Mouse (Mus musculus): ENCODE measurements around the gene Hfe.
"Not testable (repeated sequence)": the region's sequence is repeated elsewhere in the genome, so short reads cannot be mapped to it uniquely, and the experiment has no call there.

Gene Hfe

DNA sequence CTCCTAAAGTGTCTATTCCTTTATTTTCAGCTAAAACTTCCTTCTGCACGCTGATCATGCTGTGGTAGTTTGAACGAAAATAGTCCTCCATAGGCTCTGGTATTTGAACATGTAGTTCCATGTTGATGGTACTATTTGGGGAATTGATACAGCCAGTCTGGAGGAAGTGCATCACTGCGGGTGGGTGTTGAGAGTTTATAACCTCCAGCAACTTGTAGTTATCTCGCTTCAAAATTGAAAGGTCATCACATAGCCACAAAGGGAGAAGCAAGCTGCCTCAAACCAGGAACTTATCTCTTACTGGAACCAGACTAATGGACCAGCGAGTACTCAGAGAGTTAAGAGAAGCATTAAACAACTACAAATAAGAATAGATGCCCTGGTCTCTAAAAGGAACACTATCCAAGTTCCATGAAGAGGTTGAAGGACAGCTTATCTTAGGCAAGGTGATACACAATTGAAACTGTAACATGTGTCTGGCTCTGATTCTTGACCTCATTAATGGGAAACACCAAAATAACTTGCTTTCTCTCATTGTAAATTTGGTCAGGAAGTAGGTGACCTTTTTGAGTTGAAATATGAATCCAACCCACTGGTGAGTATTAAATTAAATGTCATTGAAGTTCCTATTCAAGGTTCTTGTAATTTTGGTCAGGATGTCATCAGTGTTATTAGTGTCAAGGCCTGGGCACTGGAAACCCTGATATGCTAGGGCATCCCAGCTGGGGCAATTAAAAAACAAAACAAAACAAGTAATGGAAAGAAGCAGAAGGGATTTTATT is 5.8 kb upstream of the Hfe start:
- DNase-seq (ENCODE audit: low spot score): no peak

DNA sequence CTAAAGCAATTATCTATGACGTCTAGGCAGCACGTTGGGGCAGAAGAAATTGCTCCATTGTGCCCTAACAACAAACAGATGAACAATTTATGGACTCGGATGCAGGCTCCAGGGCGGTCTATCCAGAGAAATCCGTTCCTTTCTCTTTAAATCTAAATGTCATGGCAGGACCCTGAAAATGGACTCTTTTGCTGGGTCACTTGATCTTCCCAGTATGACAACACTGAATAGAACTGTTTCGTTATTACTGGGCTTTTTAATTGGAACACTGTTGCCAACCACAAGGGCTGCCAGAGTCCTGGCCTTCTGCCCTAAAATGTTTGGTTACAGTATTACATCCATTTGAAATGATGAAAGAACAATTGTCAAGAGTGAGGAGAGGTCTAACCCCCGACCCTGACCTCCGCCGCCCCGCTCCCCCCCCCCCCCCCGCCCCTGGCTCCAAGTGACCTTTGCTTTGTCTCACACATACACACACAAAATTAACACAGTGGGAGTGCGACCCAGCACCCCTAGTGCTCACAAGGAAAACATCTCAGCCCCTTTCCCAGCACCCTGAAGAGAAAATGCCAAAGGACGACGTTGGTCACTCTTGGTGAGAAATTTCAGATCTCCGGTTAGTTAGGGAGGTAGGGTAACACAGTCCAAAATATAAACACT is 810 bp downstream of the Hfe start:
- DNase-seq (ENCODE audit: low spot score): no peak

DNA sequence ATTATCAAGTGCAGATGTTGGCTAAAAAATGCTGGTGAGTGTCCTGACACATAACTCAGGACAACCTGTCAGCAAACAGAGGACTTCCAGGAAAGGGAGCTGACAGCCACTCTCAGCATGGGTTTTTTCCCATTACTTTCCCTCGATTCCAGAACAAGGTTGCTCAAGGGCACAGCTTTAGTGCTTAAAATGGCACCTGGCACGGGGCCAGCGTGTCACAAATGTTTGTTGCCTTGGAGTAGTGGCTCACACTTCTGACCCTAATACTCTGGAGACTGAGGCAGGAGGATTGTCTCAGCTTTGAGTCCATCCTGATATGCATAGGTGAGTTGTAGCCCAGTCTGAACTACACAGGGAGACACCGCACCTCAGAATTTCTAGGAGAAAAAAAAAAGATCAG is 2.0 kb downstream of the Hfe start:
- DNase-seq (ENCODE audit: low spot score): no peak

DNA sequence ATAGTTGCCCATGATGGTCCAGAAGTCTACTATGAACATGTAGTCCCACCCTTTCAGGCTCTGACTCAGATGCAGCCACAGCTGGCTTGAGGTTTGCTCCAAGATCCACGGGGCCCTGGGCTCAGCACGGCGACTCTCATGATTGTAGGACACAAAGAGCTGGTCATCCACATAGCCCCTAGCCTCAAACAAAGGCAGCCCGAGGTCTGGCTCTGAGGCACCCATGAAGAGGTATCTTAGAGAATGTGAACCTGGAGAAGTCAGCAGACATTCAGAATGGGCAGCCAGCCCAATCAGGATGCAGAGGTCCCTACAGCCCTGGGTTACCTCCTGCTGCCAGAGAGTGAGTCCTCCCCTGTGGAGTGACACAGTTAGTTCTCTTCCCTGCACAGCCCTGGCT is 2.6 kb downstream of the Hfe start:
- DNase-seq (ENCODE audit: low spot score): no peak

DNA sequence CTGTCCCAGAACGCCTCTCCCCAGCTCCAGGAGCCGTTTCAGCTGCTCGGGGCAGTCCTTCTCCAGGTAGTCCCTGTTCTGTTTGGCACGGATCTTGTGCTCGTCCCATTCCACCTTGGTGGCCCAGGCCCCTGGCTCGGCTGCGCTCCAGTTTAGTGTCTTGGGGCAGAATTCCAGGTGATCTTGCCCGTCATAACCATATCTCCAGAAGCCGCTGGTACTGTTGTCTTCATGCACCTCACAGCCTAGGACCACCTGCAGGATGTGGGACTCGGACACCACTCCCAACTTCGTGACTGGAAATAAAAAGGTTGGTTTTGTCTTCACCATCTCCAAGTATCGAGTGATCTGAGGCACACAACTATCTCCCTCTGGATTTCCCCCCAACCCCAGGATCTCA is 3.9 kb downstream of the Hfe start:
- DNase-seq (ENCODE audit: low spot score): no peak

DNA sequence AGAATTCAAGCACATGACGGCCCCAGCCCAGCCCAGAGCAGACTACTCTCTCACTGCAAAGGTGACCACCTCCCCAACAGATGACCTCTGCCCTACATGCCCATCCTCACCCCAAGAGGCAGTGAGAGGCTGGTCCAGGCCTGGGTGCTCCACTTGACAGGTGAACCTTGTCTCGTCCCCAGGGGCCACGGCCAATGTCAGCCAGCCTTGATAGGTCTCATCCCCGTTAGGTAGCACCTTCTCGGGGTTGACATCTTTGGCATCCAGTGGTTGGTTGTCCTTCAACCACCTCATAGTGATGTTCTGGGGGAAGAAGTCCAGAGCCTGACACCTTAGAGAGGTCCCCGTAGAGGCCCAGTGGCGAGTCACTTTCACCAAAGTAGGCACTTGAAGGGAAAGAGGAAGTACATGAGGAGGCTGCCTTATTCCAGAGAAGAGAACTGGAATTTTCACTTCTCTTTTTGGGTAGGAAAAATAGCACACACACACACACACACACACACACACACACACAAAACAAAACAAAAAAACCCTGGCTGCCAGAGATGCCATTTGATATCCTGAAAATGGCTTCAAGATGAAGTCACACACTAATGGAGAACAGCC is 4.8 kb downstream of the Hfe start:
- no peak for DNase-seq (ENCODE audit: low spot score)

DNA sequence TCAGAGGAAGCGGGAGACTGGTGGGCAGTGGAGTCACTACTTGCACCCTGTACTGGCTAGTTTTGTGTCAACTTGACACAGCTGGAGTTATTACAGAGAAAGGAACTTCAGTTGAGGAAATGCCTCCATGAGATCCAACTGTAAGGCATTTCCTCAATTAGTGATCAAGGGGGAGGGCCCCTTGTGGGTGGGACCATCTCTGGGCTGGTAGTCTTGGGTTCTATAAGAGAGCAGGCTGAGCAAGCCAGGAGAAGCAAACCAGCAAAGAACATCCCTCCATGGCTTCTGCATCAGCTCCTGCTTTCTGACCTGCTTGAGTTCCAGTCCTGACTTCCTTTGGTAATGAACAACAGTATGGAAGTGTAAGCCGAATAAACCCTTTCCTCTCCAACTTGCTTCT is 7.9 kb downstream of the Hfe start:
- not testable (repeated sequence) for DNase-seq (ENCODE audit: low spot score)

DNA sequence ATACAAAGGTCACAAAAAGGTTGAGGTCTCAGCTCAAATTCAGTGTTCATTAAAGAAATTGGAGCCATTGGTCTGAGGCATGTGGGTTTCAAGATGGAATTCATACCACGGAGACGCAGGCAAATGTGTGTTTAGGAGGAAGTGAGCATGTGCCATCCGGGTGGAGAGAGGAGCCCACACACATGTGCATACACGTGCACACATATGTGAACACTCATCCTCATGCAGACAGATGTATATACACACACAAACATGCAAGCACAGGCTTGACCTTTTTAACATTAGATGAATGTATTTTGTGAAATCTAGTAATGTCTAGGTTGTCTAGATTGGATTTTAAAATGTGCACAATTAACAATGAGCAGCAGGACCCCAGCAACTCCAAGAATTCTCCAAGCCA is 8.4 kb downstream of the Hfe start:
- no peak for DNase-seq (ENCODE audit: low spot score)

DNA sequence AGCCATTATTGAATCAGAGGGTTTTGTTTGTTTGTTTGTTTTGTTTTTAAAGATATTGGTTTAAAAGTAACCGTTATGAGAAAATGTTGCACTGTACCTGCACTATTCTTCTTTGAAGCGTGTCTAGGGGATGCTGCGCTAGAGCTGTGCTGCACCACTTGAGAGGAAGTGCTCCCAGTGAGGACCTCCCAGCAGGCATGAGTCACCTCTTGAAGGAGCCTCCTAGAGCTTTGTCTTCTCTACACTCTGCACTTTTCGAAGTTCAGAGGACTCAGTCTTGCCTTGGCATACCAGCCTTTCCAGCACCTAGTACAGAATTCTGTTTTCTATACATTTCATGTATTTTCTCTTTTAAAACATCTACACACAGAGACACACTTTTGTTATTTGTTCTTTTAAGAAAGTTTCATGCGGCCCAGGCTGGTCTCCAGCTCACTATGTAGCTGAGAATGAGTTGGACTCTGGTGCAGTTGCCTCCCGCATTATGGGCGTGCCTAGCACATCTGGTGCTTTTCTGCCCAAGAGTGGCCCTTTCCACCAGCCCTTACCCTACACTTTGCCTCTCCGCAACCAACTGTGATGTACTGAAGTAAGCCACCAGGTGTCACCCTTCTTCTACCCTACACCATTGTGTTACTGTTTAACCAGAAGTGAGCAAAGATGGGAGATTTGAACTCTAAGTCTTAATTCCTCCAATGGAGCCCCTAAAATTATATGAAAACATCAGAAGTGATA is 9.7 kb downstream of the Hfe start:
- DNase-seq (ENCODE audit: low spot score): peak; percentile 71

DNA sequence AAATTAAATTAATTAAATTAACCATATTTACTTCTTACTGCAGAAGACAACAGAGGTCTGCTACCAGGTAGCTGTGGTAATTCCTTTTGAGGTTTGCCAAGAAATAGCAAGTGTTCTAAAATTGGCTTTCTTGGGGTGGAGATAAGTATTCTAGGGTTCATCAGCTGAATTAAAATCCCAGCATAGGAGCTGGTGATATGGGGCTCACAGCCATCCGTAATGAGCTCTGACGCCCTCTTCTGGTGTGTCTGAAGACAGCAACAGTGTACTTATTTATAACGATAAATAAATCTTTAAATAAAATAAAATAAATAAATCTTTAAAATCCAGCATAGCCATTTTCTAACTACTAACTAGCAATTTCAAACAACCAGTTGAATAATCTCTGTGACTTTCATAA is 10.9 kb downstream of the Hfe start:
- no peak for DNase-seq (ENCODE audit: low spot score)

DNA sequence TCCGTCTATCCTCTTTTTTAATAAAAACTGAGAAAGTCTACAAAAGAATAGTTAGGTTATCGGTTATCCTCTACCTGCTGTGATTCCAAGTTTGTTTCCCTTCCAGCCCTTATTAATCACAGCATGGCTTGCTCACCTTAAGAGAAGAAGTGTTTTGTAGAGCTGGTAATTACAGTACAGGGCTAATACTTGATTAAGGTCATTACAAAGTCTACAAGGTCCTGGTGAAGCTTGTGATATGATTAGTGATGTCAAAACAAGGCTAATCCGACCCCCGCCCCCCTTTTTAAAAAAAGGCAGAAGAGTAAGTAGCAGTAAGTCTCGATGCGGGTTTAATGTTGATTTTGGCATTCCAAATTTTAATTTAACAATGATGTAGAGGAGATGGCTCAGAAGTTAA is 11.7 kb downstream of the Hfe start:
- no peak for DNase-seq (ENCODE audit: low spot score)

DNA sequence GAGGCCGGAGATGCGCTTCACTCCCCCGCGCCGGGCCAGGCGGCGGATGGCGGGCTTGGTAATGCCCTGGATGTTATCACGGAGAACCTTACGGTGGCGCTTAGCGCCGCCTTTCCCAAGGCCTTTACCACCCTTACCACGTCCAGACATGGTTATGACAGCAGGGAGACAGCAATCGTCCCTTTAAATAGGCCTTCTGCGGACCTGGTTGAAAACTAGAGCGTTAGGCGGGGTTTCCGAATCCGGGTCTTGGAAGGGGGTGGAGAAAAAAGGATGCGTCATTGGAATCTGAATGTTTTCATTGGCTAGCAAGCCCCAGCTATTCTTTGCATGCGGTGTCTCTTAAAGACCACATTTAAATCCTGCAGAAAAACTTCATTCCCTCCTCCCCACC is 12.4 kb downstream of the Hfe start, which contains the start of gene Hist1h4c:
Gene Hist1h4c (minus strand): TSS at position 155 of the 394 bp plus-strand sequence.
- DNase-seq (ENCODE audit: low spot score): peak; percentile 98

DNA sequence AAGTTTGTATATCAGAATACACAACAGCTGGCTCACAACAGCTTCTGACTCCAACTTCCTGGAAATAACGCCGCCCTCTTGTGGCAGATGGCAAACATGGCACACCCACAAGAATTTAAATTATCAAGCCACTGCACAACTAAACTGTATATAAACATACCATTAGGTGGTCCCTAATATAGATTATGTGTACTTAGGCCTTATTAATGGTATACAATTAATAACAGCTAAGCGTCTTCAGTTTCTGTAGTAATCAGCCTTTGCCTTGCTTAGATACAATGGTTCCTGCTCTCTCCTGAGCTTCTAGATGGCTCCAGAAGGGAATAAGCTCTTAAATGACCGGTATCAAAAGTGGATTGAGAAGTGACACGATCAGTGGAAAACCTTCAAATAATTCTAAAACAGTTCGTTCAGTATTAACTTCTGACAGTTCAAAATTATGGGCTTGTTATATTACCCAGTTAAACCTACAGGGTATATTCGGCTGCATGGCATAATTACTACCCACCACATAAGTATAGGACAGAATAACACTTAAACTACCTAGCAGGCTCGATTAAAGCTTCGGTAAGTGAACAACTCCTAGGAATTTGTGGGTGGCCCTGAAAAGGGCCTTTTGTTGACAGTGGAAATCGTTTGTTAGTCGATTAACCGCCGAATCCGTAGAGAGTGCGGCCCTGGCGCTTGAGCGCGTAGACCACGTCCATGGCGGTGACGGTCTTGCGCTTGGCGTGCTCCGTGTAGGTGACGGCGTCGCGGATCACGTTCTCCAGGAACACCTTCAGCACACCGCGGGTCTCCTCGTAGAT is 13.0 kb downstream of the Hfe start:
- no peak for DNase-seq (ENCODE audit: low spot score)

DNA sequence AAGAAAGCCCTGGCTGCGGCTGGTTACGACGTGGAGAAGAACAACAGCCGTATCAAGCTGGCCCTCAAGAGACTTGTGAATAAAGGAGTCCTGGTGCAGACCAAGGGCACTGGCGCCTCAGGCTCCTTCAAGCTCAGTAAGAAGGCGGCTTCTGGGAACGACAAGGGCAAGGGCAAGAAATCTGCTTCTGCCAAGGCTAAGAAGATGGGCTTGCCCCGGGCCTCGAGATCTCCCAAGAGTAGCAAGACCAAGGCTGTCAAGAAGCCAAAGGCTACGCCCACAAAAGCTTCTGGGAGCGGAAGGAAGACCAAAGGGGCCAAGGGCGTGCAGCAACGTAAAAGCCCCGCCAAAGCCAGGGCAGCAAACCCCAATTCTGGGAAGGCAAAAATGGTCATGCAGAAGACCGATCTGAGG is 14.6 kb downstream of the Hfe start:
- DNase-seq (ENCODE audit: low spot score): no peak

DNA sequence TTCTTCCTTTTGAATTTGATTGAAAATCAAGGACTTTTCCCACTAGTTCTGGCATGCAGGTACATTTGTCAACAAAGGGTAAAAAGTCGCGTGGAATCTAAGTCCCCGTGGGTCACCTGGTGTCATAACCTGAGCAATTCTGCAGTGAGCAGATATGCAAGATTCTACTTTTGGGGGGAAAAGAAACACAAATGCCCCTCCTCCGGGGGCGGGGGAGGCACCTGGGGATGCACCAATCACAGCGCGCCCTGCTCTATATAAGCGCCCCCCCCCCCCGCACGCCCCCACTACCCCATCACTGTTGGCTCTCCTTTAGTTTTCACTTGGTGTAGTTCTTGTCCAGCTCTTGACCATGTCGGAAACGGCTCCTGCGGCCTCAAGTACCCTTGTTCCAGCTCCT is 15.1 kb downstream of the Hfe start, which contains the start of gene Hist1h1t:
Gene Hist1h1t (plus strand): TSS at position 301 of the 400 bp plus-strand sequence.
- DNase-seq (ENCODE audit: low spot score): no peak

DNA sequence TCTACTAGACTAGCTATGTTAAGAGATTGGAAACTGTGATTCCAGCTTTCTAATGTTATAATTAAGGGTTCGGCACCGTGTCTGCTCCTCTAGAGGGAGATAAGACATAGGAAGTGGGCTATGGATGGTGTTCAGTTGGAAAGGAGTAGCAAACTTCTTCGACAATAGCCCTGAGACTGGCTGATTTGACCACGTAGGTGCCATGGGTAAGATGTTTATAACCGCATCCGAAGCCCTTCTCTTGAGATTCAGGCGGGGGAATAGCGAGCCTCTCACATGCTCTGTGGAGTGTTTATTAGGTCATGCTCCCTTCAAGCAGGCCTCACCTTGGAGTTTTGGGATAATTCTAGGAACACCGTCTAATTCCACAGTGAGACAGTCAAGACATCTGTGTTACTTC is 15.7 kb downstream of the Hfe start:
- no peak for DNase-seq (ENCODE audit: low spot score)

DNA sequence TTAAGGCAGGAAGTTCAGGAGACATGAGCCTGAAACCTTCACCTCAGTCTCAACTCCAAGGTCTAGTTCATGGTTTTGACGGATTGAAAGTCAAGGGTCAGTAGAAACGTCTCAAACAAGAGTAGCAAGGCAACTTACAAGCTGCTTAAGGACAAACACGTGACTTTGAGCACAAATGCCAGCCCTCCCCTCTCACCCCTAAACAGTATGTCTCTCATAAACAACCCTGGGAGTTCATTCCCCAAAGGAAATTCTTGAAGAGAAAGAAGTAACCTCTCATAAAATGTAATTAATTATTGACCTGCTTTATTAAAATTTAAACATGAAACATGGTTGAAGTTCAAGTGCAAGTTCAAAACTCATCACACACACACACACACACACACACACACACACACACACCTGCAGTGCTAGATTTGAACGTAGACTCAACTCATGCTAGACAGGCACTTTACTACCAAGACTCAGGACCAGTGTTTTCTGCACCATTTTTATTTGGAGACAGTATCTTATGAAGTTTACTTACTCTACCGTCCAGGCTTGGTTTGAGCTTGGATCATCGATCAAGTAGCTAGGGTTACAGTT is 16.7 kb downstream of the Hfe start:
- no peak for DNase-seq (ENCODE audit: low spot score)

DNA sequence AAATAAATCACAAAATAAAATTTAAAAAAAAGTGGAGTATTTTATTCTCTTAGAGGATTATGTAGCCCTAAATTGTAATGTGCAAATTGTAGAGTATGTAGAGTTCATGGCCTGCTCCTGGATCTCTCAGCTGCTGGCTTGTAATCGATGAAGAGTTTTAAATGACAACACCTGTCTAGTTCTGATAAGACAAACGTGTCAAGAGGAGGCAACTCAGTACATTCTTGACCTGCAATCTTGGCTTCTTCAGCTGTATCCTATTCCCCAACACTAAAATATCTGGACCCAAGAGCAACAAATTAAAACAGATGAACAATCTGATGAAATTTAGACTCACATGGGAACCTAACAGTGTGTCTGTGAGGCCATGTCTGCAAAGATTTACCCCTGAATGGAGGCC is 21.2 kb downstream of the Hfe start:
- DNase-seq (ENCODE audit: low spot score): no peak

DNA sequence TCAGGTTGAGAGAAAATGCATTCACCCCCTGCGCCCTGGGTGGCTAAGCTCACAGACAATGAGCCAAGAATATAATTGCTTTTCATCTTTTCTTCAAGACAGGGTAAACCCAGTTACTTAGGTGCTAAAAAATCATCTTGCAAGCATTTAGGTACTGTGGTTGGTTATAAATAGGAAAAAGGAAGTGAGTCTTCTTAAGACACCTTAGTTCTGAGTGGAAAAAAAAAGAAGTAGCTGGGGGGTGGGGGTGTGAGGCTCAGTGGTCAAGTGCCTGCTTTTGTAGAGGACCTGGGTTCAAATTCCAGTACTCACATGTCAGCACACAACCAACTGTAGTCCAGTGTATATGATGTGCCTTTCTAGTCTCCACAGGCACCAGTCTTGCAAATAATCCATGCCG is 21.7 kb downstream of the Hfe start:
- no peak for DNase-seq (ENCODE audit: low spot score)

DNA sequence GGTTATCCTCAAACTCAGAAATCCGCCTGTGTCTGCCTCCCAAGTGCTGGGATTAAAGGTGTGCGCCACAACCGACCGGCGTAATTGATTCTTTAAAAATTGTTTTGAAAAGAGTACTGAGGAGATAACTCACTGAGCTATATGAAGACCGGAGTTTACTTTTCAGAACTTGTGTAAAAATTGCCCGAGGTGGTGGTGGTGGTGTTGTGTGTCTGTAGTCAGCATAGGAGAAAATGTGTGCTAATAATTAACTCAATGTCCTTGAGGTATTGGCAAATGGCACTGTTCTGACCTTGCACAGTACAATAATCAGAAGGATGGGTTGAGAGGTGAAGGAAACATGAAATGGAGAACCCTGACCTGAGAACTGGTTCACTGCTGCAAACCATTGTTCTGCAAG is 22.7 kb downstream of the Hfe start:
- no peak for DNase-seq (ENCODE audit: low spot score)

DNA sequence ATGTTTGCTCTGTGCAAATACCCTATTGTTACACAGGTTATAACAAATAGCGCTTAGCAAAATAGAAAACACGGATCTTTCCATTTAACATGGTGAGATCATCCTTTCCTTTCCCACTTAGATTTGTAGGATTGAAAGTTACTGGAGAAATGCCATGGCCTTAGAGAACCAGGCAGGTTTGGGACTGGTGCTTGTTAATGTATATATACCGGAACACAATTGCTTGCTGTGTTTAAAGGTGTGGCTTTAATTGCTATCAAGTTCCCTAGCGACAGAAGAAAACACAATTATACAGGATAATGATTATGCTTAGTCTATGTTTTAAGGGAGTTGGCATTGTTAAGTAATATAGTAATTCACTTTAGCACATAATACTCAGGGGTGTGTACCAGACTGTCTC is 23.5 kb downstream of the Hfe start:
- DNase-seq (ENCODE audit: low spot score): no peak
